Mouse (Mus musculus) 416B (cell line): ENCODE results near the gene Zdhhc1.

Experiments
- DNase-seq: peaks from one replicate; pipeline ENCODE4 v3.0.0; 2011; ENCODE audit warnings: low read depth

Gene Zdhhc1

GRCm38 (mm10) chr8:105496439-105497180 is at the start of gene Zdhhc1:
Gene Zdhhc1, minus strand, starts transcription at chr8:105496902.
- peak; percentile 82 for DNase-seq

GRCm38 (mm10) chr8:105545249-105545648 is 48.5 kb upstream of the Zdhhc1 start:
- no peak for DNase-seq

- DNase-seq = no peak
These were observed 48.0 kb upstream of the Zdhhc1 start for GRCm38 (mm10) chr8:105544544-105545205.

DNA sequence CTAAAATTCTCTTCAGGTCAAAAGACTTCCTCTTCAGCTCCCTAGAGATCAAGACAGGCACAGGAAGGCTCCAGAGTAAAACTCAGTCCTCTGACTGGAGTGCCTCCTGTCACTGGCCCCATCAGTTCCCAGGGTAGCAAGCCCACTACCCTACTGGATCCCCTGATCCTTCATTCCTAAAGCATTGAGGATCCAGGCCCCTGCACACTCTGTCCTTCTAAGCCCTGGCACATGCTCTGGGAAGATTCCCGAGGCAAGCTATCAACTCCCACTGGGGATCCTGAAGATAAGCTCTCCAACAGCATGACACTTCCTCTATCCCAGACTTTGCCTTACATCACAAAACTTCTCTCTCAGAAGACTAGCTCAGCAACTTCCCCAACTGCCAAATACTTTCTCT is 47.0 kb upstream of the Zdhhc1 start:
- no peak for DNase-seq

DNA sequence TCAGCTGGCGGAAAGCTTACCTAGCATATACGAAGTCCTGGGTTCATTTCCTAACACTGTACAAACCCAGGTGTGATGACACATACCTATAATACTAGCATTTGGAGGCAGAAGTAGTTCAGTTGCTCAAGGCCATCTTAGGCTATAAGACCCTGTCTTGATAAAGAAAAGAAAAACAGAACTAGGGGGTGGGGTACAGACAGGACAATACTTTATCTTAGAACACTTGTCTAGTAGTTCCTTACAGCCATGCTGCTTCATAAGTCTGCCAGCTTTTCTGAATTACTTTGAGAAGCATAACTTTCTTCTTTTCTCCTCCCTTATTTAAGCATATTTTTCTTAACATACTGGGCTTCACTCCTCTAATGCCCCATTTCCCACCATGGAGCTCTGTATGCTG is 46.1 kb upstream of the Zdhhc1 start:
- no peak for DNase-seq

- DNase-seq = no peak
These were observed 45.4 kb upstream of the Zdhhc1 start for GRCm38 (mm10) chr8:105542032-105542656.

GRCm38 (mm10) chr8:105538940-105539339 is 42.2 kb upstream of the Zdhhc1 start:
- no peak for DNase-seq

- peak; percentile 97 for DNase-seq
These were observed 40.4 kb upstream of the Zdhhc1 start for GRCm38 (mm10) chr8:105537011-105537677.

DNA sequence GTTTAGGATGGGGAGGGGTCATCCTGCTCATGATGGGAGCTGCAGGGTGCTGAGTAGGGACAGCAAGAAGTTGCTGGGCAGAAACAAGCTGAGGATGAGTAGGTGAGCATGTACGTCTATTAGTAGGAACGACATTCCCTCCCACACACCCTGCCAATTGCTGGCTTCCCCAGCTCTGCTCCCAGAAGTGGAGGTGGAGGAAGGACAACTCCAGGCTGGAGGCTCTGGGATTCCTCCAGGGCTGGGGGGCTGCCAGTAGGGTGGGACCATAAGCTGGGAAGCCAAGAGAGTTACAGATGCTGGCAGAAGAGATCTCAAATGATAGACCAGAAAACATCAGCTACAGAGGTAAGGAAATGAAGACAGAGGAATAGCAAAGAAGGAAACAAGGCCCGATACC is 39.8 kb upstream of the Zdhhc1 start:
- no peak for DNase-seq

DNA sequence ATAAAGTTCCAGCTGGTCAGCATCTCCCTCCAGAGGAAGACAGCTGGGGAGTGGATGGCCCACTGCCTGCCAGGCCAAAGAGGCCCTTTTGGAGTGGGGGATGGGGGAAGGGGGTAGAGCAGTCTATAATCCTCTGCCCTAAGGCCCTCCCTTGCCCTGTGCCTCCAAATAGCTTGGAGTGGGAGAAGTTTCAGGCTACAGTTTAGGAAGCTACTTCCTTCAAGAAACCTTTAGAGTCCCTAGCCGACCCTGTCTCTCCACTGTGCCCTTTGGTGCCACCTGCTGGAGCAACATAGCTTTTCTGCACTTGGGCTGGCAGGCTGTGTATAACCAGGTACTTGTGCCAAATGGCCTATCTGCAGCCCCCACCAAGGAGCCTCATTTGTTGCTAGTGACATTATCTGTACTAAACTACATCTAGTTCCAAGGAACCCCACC is 37.2 kb upstream of the Zdhhc1 start:
- peak; percentile 79 for DNase-seq

GRCm38 (mm10) chr8:105533439-105533838 is 36.7 kb upstream of the Zdhhc1 start:
- no peak for DNase-seq

- peak; percentile 74 for DNase-seq
These were observed 35.1 kb upstream of the Zdhhc1 start for GRCm38 (mm10) chr8:105531774-105532173.

DNA sequence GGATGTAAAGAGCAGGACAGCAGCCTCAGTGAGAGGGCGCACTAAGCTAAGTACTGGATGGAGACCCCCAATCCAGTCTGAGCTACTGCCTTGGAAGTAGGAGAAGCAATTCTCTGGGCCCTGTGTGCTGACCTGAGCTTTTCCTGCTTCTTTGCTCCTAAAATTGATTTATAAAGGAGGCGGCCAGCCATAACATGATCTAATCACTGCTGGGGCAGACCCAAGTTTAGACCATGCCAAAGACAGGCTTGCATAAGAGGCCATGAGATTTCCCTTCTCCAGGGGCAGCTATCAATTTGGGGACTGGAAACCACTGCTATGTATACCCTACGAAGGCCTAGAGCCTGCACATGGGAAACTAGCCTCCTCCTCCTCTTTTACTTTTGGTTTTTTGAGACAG is 32.6 kb upstream of the Zdhhc1 start:
- DNase-seq = no peak

GRCm38 (mm10) chr8:105528206-105528605 is 31.5 kb upstream of the Zdhhc1 start:
- DNase-seq = no peak

- DNase-seq = peak; percentile 18
These were observed 30.4 kb upstream of the Zdhhc1 start for GRCm38 (mm10) chr8:105527110-105527509.

DNA sequence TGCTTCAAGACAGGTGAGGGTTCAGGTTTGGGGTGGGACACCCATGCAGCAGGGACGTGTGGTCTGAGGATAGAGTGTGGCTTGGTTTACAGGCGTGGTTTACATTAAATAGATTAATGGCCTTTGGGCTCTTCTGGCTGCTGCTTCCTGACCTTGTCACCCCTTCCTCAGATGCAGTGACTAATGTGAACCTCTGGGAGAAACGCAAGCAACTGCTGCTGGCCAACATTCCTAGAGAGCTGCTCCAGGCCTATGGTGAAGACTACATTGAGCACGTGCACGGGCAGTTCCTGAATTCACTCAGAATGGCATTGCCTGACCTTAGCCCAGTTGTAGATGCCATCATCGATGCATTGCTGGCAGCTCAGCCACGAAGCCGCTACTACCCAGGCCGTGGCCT is 26.2 kb upstream of the Zdhhc1 start:
- no peak for DNase-seq

DNA sequence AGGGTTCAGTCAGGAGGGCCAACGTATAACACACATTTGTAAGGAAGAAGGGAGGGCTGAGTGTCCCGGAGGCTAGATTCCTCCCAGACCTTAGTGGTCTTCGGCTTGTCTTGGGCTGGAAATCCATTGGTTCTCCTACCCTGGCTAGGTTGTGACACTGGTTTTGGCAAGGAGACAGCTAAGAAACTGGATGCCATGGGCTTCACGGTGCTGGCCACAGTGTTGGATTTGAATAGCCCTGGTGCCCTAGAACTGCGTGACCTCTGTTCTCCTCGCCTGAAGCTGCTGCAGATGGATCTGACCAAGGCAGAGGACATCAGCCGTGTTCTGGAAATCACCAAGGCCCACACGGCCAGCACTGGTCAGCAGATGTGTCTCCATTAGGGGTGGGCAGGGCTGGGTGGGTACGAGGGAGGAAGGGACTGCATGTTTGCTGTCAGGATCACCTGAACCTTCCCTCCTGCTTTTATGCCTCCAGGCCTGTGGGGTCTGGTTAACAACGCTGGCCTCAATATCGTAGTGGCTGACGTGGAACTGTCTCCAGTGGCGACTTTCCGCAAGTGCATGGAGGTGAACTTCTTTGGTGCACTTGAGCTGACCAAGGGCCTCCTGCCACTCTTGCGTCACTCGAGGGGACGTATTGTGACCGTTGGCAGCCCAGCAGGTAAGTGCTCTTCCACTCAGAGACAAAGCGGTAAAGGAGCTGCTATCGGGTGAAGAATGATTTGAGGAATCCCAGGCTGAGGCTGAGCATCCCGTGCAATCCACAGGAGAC is 25.5 kb upstream of the Zdhhc1 start:
- no peak for DNase-seq

- DNase-seq = no peak
These were observed 24.4 kb upstream of the Zdhhc1 start for GRCm38 (mm10) chr8:105521061-105521460.

GRCm38 (mm10) chr8:105520521-105520920 is 23.8 kb upstream of the Zdhhc1 start:
- DNase-seq = no peak

DNA sequence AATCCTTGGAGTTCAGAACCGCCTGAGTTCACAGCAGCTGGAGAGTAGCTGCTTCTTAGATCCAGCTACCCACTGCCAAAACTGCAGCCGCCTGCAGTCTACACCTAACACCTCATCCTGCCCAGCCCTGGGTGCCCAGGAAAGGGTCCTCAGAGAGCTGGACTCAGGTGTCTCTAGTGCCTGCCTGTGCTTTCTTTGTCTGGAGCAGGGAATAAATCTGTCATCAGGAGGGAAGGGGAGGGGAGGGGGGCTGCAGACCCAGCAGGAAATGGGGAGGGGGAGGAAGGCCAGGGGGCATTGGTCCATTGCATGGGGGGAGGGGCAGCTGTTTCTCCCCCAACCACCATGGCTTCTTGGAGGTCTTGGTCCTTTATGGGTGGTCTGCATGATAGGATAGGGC is 22.9 kb upstream of the Zdhhc1 start:
- DNase-seq = no peak

GRCm38 (mm10) chr8:105518436-105519313 is 22.0 kb upstream of the Zdhhc1 start, which contains the start of gene Hsd11b2:
Gene Hsd11b2, plus strand, starts transcription at chr8:105518755.
- peak; percentile 37 for DNase-seq
